Mouse (Mus musculus) adrenal gland, adult (tissue): ENCODE results near the gene Gpr68.

ENCODE experiments used
- DNase-seq, 2 experiments: peaks; one replicate each; pipeline ENCODE4 v3.0.0; 2022 to 2023; ENCODE audit warnings: low spot score in 1 of 2; ENCODE audit not compliant: inconsistent age in 2 of 2

Gpr68 gene

GRCm38 (mm10) chr12:100831629-100832325, 76.2 kb downstream of the Gpr68 start:
- DNase-seq, result no peak

GRCm38 (mm10) chr12:100831021-100831420, 77.0 kb downstream of the Gpr68 start:
- DNase-seq, result no peak
